ENCODE assay signal across 15 mouse cellular contexts in genomic region chr3:86030566-86030965, GRCm38 (mm10). TPM values are rescaled to one million over a fixed set of nuclear protein-coding genes. Genes with fewer than 3 reads are reported as not detected.
DNase-seq lines count a peak whose midpoint lies in the region; ATAC-seq lines count a peak whose summit lies in the region.
"Had no signal": no experiment of that assay in that cellular context is flagged by ENCODE, and none has a peak within 500 bp of the region (broad histone marks: within the 10 kb centered on the region; RNA-seq: fewer than 3 reads in every experiment).

No protein-coding gene starts in this region.

- peak; percentile 32 for DNase-seq in embryonic facial prominence, embryonic 14.5 days (ENCODE audit: low spot score)
- DNase-seq in embryonic facial prominence, embryonic 10.5 days (ENCODE audit: low spot score), result no peak
- DNase-seq in right cerebral cortex, postnatal 4 days, result peak; percentile 29
- no peak for DNase-seq in right cerebral cortex, postnatal 25 days
- no peak for DNase-seq in urinary bladder, postnatal 25 days (ENCODE audit: low spot score)
- DNase-seq: thymus, adult 2 months had no signal

- 64% methylated on average over 4 of the region's 4 CpGs for WGBS in embryonic facial prominence, embryonic 14.5 days
- WGBS in embryonic facial prominence, embryonic 10.5 days, result 90% methylated on average over 4 of the region's 4 CpGs
- WGBS in hindbrain, embryonic 16.5 days, result 56% methylated on average over 4 of the region's 4 CpGs
- 63% methylated on average over 4 of the region's 4 CpGs for WGBS in hindbrain, embryonic 13.5 days

- no peaks in the 10 kb centered on the region for H3K4me1 ChIP-seq in embryonic facial prominence, embryonic 14.5 days (ENCODE audit: control insufficient read depth, insufficient read depth, low read length)
- H3K4me1 ChIP-seq in embryonic facial prominence, embryonic 10.5 days, result 0 out of 2 replicates have a peak, but pooled peaks cover 4% of the 10 kb centered on the region
- H3K4me1 ChIP-seq in hindbrain, embryonic 16.5 days (ENCODE audit: control insufficient read depth, insufficient read depth, low read depth, low read length), result no peaks in the 10 kb centered on the region
- no peaks in the 10 kb centered on the region for H3K4me1 ChIP-seq in hindbrain, embryonic 13.5 days (replicated peaks)

- no peaks in the 10 kb centered on the region for H3K9me3 ChIP-seq in embryonic facial prominence, embryonic 14.5 days (ENCODE audit: control insufficient read depth, low read length)
- no peaks in the 10 kb centered on the region for H3K9me3 ChIP-seq in embryonic facial prominence, embryonic 10.5 days
- H3K9me3 ChIP-seq in hindbrain, embryonic 16.5 days (ENCODE audit: control insufficient read depth, low read length), result no peaks in the 10 kb centered on the region
- H3K9me3 ChIP-seq in hindbrain, embryonic 13.5 days, result no peaks in the 10 kb centered on the region

- no peak overlapping the region for H3K4me2 ChIP-seq in embryonic facial prominence, embryonic 14.5 days (ENCODE audit: low read depth, low read length)
- no peak overlapping the region for H3K4me2 ChIP-seq in hindbrain, embryonic 16.5 days (ENCODE audit: low read length)
- H3K4me2 ChIP-seq in hindbrain, embryonic 13.5 days, result no peak overlapping the region

- H3K4me3 ChIP-seq in embryonic facial prominence, embryonic 14.5 days (ENCODE audit: low read depth, low read length), result no peak overlapping the region
- H3K4me3 ChIP-seq in embryonic facial prominence, embryonic 10.5 days, result no peak overlapping the region
- no peak overlapping the region for H3K4me3 ChIP-seq in hindbrain, embryonic 16.5 days (ENCODE audit: low read length)
- no peak overlapping the region for H3K4me3 ChIP-seq in hindbrain, embryonic 13.5 days

- H3K27me3 ChIP-seq in embryonic facial prominence, embryonic 14.5 days (replicated peaks; ENCODE audit: control insufficient read depth, insufficient read depth, low read length), result no peaks in the 10 kb centered on the region
- no peaks in the 10 kb centered on the region for H3K27me3 ChIP-seq in embryonic facial prominence, embryonic 10.5 days (replicated peaks; ENCODE audit: low read depth, poor library complexity, severe bottlenecking)
- no peaks in the 10 kb centered on the region for H3K27me3 ChIP-seq in hindbrain, embryonic 16.5 days (replicated peaks; ENCODE audit: control insufficient read depth, insufficient read depth, low read length)
- no peaks in the 10 kb centered on the region for H3K27me3 ChIP-seq in hindbrain, embryonic 13.5 days

- no peak overlapping the region for H3K9ac ChIP-seq in embryonic facial prominence, embryonic 14.5 days (ENCODE audit: low read depth, low read length)
- H3K9ac ChIP-seq in hindbrain, embryonic 16.5 days (ENCODE audit: low read depth, low read length), result no peak overlapping the region
- no peak overlapping the region for H3K9ac ChIP-seq in hindbrain, embryonic 13.5 days
- H3K9ac ChIP-seq: liver, embryonic 14.5 days had no signal

- H3K36me3 ChIP-seq in embryonic facial prominence, embryonic 14.5 days (ENCODE audit: control insufficient read depth, insufficient read depth, low read length), result peaks cover 8% of the 10 kb centered on the region; the same call in 1 of the 2 replicates
- peaks cover 8% of the 10 kb centered on the region; the same call in 1 of the 2 replicates for H3K36me3 ChIP-seq in embryonic facial prominence, embryonic 10.5 days (replicated peaks)
- no peaks in the 10 kb centered on the region for H3K36me3 ChIP-seq in hindbrain, embryonic 16.5 days (ENCODE audit: control insufficient read depth, insufficient read depth, low read length)
- H3K36me3 ChIP-seq in hindbrain, embryonic 13.5 days, result no peaks in the 10 kb centered on the region

- no peak for ATAC-seq in embryonic facial prominence, embryonic 14.5 days (ENCODE audit: low read depth)
- peak; percentile 27; the same call in 1 of the 2 replicates for ATAC-seq in hindbrain, embryonic 16.5 days
- no peak for ATAC-seq in hindbrain, embryonic 13.5 days (ENCODE audit: low FRiP score)
- no peak for ATAC-seq in erythroblast, adult 5-6 weeks (replicated peaks; ENCODE audit: low FRiP score, poor library complexity, severe bottlenecking)
- ATAC-seq: intestine, postnatal 0 days had no signal

- H3K27ac ChIP-seq in embryonic facial prominence, embryonic 14.5 days (replicated peaks; ENCODE audit: low read depth, low read length), result no peak overlapping the region
- H3K27ac ChIP-seq in embryonic facial prominence, embryonic 10.5 days (replicated peaks), result no peak overlapping the region
- no peak overlapping the region for H3K27ac ChIP-seq in hindbrain, embryonic 16.5 days (ENCODE audit: low read depth, low read length)
- no peak overlapping the region for H3K27ac ChIP-seq in hindbrain, embryonic 13.5 days
- H3K27ac ChIP-seq: liver, embryonic 14.5 days had no signal

RNA-seq across cellular contexts. Expression of gene Prss48, which starts 28.3 kb away (rescaled TPM):
- polyA plus RNA-seq in embryonic facial prominence, embryonic 14.5 days (2014; fragmentation: Nextera tagmentation; extraction: Ambion mirVana), result not detected in 2 replicates
- 0.16 TPM in 1 of 2 replicates, not detected in the other for polyA plus RNA-seq in embryonic facial prominence, embryonic 10.5 days (2016; fragmentation: Nextera tagmentation; extraction: Ambion mirVana)
- polyA plus RNA-seq in hindbrain, embryonic 16.5 days (2015; fragmentation: Nextera tagmentation; extraction: Ambion mirVana), result not detected in 2 replicates
- polyA plus RNA-seq in hindbrain, embryonic 13.5 days (2015; fragmentation: Nextera tagmentation; extraction: Ambion mirVana), result not detected in 2 replicates
- not detected in 2 replicates for total RNA-seq in erythroblast, adult 5-6 weeks (2015; ENCODE audit: low replicate concordance)
- not detected in 2 replicates for total RNA-seq in erythroblast, adult 5-6 weeks (2017; ENCODE audit: low replicate concordance)
- total RNA-seq: gastrocnemius, postnatal 4 days; heart, postnatal 10 days; megakaryocyte progenitor cell, adult 5-6 weeks; neutrophil, adult 5-6 weeks had no signal
- polyA plus RNA-seq: liver, embryonic 14.5 days; thymus, adult 2 months had no signal

RNA-seq across cellular contexts. Expression of gene Sh3d19, which starts 59.7 kb away (rescaled TPM):
- 29.8 and 30.9 TPM in 2 replicates for polyA plus RNA-seq in embryonic facial prominence, embryonic 14.5 days (2014; fragmentation: Nextera tagmentation; extraction: Ambion mirVana)
- 14.9 and 15.5 TPM in 2 replicates for polyA plus RNA-seq in embryonic facial prominence, embryonic 10.5 days (2016; fragmentation: Nextera tagmentation; extraction: Ambion mirVana)
- 14.0 and 15.5 TPM in 2 replicates for polyA plus RNA-seq in hindbrain, embryonic 16.5 days (2015; fragmentation: Nextera tagmentation; extraction: Ambion mirVana)
- 11.2 and 11.4 TPM in 2 replicates for polyA plus RNA-seq in hindbrain, embryonic 13.5 days (2015; fragmentation: Nextera tagmentation; extraction: Ambion mirVana)
- total RNA-seq in erythroblast, adult 5-6 weeks (2015; ENCODE audit: low replicate concordance), result 1.7 and 2.7 TPM in 2 replicates
- total RNA-seq in erythroblast, adult 5-6 weeks (2017; ENCODE audit: low replicate concordance), result 8.2 and 8.9 TPM in 2 replicates

Comparison
In these comparisons a context has a peak if more than half of its experiments do, and no peak if none do; other contexts are left out.
1. DNase-seq: peak in embryonic facial prominence, embryonic 14.5 days (single experiment) and right cerebral cortex, postnatal 4 days (single experiment); none in embryonic facial prominence, embryonic 10.5 days (single experiment), right cerebral cortex, postnatal 25 days (single experiment) and urinary bladder, postnatal 25 days (single experiment).